Mouse (Mus musculus): ENCODE data around the gene Palld. TPM values are rescaled to one million over a fixed set of nuclear protein-coding genes. Genes with fewer than 3 reads are reported as not detected.

Gene Palld
- polyA plus RNA-seq, 1 experiment from 2014 or later = 70.4 TPM

GRCm38 (mm10) chr8:61913957-61914356, 11.5 kb upstream of the Palld start:
- Histone ChIP-seq H3K36me3 (ENCODE audit: control insufficient read depth, insufficient read depth, low read length) (no peaks in the 10 kb centered on the region), H3K27ac (ENCODE audit: low read length) (no peak overlapping the region), H3K4me2 (ENCODE audit: low read depth, low read length) (no peak overlapping the region), H3K27me3 (replicated peaks; ENCODE audit: control insufficient read depth, insufficient read depth, low read length) (no peaks in the 10 kb centered on the region), H3K4me1 (ENCODE audit: control insufficient read depth, insufficient read depth, low read length) (no peaks in the 10 kb centered on the region), H3K9me3 (ENCODE audit: control insufficient read depth, low read length) (no peaks in the 10 kb centered on the region), H3K9ac (ENCODE audit: low read depth, low read length) (no peak overlapping the region), H3K4me3 (ENCODE audit: low read length) (no peak overlapping the region)
- 65% methylated on average over 9 of the region's 9 CpGs for WGBS
- ATAC-seq = no peak

- no peak for ATAC-seq
- Histone ChIP-seq H3K4me1 (ENCODE audit: control insufficient read depth, insufficient read depth, low read length) (peaks cover 5% of the 10 kb centered on the region; the same call in 1 of the 2 replicates), H3K36me3 (ENCODE audit: control insufficient read depth, insufficient read depth, low read length) (no peaks in the 10 kb centered on the region), H3K9ac (ENCODE audit: low read depth, low read length) (no peak overlapping the region), H3K27ac (ENCODE audit: low read length) (no peak overlapping the region), H3K4me2 (ENCODE audit: low read depth, low read length) (no peak overlapping the region), H3K4me3 (ENCODE audit: low read length) (no peak overlapping the region), H3K9me3 (ENCODE audit: control insufficient read depth, low read length) (no peaks in the 10 kb centered on the region), H3K27me3 (replicated peaks; ENCODE audit: control insufficient read depth, insufficient read depth, low read length) (no peaks in the 10 kb centered on the region)
- 93% methylated on average over 5 of the region's 5 CpGs for WGBS
Observed at GRCm38 (mm10) chr8:61912817-61913216, 10.3 kb upstream of the Palld start.

DNA sequence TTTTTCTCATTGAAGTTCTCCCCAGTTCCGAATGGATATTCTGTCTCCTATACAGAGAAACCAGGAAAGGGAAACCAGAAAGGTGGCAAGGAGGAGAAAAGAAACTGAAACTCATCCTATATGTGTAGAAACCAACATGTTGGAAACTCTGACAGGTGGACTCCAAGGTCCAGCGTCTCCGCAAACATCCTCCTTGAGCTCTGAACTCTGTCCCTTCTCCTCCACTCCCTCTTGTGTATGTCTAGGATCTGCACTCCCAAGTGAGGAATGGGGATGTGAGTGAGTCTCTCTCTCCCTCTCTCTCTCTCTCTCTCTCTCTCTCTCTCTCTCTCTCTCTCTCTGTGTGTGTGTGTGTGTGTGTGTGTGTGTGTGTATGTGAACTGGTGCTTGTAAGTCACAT, 6.8 kb upstream of the Palld start:
- ATAC-seq = peak; percentile 97
- H3K4me3 ChIP-seq (ENCODE audit: low read length) = no peak overlapping the region
- no peaks in the 10 kb centered on the region for H3K9me3 ChIP-seq (ENCODE audit: control insufficient read depth, low read length)
- peak overlapping the region; percentile 24; the same call in 1 of the 2 replicates for H3K27ac ChIP-seq (ENCODE audit: low read length)
- H3K27me3 ChIP-seq (replicated peaks; ENCODE audit: control insufficient read depth, insufficient read depth, low read length) = no peaks in the 10 kb centered on the region
- H3K4me1 ChIP-seq (ENCODE audit: control insufficient read depth, insufficient read depth, low read length) = peaks cover 5% of the 10 kb centered on the region; the same call in 1 of the 2 replicates
- 0 out of 2 replicates have a peak overlapping the region, but pooled peaks have one; percentile 16 for H3K4me2 ChIP-seq (ENCODE audit: low read depth, low read length)
- no peak overlapping the region for H3K9ac ChIP-seq (ENCODE audit: low read depth, low read length)
- no peaks in the 10 kb centered on the region for H3K36me3 ChIP-seq (ENCODE audit: control insufficient read depth, insufficient read depth, low read length)
- WGBS = 65% methylated on average over 3 of the region's 3 CpGs

DNA sequence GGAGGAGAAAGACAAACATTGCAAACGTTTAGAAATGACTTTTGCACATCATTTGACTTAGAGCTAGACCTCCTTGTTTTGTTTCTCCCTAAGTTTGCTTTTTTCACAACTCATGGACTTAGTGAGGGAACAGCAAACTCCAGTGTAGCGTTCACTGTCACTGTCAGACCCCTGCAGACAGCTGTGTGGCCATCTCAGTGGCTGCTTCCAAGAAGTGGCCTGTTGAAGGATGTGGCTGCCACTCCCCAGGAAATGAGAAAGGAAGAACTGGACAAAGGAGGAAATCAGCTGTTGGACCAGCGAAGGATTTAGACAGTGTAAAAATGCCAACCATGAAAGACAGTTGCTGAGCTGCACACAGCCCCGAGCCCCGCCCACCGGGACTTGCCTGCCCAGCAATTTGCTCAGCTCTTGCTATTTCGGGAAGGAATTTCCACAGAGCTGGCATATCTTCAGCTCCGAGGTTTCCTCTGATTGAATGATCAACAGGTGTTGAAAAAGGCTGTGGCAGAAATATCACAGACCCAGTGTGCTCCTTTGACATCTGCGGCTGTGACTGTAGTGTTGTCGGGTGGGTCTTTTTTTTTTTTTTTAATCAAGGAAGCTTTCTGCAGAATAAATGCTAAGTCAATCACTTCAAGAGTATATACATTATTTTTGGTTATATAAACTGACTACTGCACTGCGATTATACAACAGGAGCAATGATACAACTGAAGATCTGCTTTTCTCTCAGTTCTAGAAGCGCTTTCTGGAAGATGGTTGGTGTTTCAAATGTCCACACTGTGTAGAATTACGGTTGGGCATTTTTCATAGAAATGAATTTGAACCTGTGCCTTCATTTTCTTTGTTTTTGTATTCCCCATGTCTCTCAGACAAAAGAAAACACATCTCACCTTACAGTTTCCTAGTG, 6.1 kb upstream of the Palld start:
- peak overlapping the region; percentile 24; the same call in 1 of the 2 replicates for H3K27ac ChIP-seq (ENCODE audit: low read length)
- 44% methylated on average over 13 of the region's 13 CpGs for WGBS
- H3K4me3 ChIP-seq (ENCODE audit: low read length) = no peak overlapping the region
- H3K9me3 ChIP-seq (ENCODE audit: control insufficient read depth, low read length) = no peaks in the 10 kb centered on the region
- H3K36me3 ChIP-seq (ENCODE audit: control insufficient read depth, insufficient read depth, low read length) = no peaks in the 10 kb centered on the region
- no peak overlapping the region for H3K9ac ChIP-seq (ENCODE audit: low read depth, low read length)
- 0 out of 2 replicates have a peak, but pooled peaks have one; percentile 31 for ATAC-seq
- H3K27me3 ChIP-seq (replicated peaks; ENCODE audit: control insufficient read depth, insufficient read depth, low read length) = no peaks in the 10 kb centered on the region
- H3K4me2 ChIP-seq (ENCODE audit: low read depth, low read length) = peak overlapping the region; percentile 26
- peaks cover 5% of the 10 kb centered on the region; the same call in 1 of the 2 replicates for H3K4me1 ChIP-seq (ENCODE audit: control insufficient read depth, insufficient read depth, low read length)

DNA sequence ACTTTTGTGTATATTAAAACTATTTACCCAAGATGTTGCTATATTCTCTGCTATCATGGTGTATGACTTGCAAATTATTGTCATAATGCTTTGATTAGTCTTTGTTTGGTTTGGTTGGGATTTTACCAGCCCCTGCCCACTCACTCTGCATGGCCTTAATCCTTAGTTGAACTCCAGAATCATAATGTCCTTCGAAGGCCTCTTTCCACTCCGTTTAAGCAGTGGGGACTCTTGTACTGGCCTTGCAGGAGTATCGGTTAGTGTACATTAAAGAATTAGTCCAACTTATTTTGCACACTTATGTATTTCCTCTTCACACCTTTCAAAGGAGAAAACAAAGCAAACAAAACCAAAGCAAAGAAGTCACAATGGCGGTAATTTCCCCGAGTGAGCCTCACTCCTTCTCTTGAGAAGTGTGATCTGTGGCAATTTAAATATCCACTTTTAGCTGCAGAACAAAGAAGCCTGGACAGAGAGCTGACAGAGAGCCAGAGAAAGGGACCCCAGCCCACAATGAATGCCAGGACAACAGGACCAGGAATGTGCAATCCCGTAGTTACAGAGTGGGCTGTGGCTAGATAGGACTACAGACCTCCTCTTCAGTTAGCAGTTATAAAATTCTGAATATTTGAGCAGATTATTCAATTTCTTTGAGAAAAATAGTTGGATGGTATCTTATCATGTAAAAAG, 1.3 kb downstream of the Palld start:
- 71% methylated on average over 6 of the region's 6 CpGs for WGBS
- H3K4me3 ChIP-seq (ENCODE audit: low read length) = no peak overlapping the region

GRCm38 (mm10) chr8:61897402-61897801, 5.1 kb downstream of the Palld start:
- Histone ChIP-seq H3K4me3 (ENCODE audit: low read length) (no peak overlapping the region), H3K27me3 (replicated peaks; ENCODE audit: control insufficient read depth, insufficient read depth, low read length) (no peaks in the 10 kb centered on the region), H3K9me3 (ENCODE audit: control insufficient read depth, low read length) (no peaks in the 10 kb centered on the region), H3K4me2 (ENCODE audit: low read depth, low read length) (no peak overlapping the region), H3K27ac (ENCODE audit: low read length) (no peak overlapping the region), H3K9ac (ENCODE audit: low read depth, low read length) (no peak overlapping the region), H3K36me3 (ENCODE audit: control insufficient read depth, insufficient read depth, low read length) (no peaks in the 10 kb centered on the region), H3K4me1 (ENCODE audit: control insufficient read depth, insufficient read depth, low read length) (no peaks in the 10 kb centered on the region)
- WGBS = 59% methylated on average over 1 of the region's 1 CpGs
- no peak for ATAC-seq

More for the DNA sequence above, 1.3 kb downstream of the Palld start:
- Histone ChIP-seq H3K36me3 (ENCODE audit: control insufficient read depth, insufficient read depth, low read length) (no peaks in the 10 kb centered on the region), H3K9ac (ENCODE audit: low read depth, low read length) (no peak overlapping the region), H3K27ac (ENCODE audit: low read length) (no peak overlapping the region), H3K9me3 (ENCODE audit: control insufficient read depth, low read length) (no peaks in the 10 kb centered on the region), H3K4me2 (ENCODE audit: low read depth, low read length) (no peak overlapping the region), H3K27me3 (replicated peaks; ENCODE audit: control insufficient read depth, insufficient read depth, low read length) (no peaks in the 10 kb centered on the region), H3K4me1 (ENCODE audit: control insufficient read depth, insufficient read depth, low read length) (no peaks in the 10 kb centered on the region)
- ATAC-seq = no peak

- H3K4me1 ChIP-seq (ENCODE audit: control insufficient read depth, insufficient read depth, low read length) = no peaks in the 10 kb centered on the region
- no peak for ATAC-seq
- H3K9me3 ChIP-seq (ENCODE audit: control insufficient read depth, low read length) = no peaks in the 10 kb centered on the region
- H3K27ac ChIP-seq (ENCODE audit: low read length) = no peak overlapping the region
- no peak overlapping the region for H3K4me2 ChIP-seq (ENCODE audit: low read depth, low read length)
- WGBS = 83% methylated on average over 1 of the region's 1 CpGs
- no peaks in the 10 kb centered on the region for H3K36me3 ChIP-seq (ENCODE audit: control insufficient read depth, insufficient read depth, low read length)
- no peaks in the 10 kb centered on the region for H3K27me3 ChIP-seq (replicated peaks; ENCODE audit: control insufficient read depth, insufficient read depth, low read length)
- H3K9ac ChIP-seq (ENCODE audit: low read depth, low read length) = no peak overlapping the region
- H3K4me3 ChIP-seq (ENCODE audit: low read length) = no peak overlapping the region
Observed at GRCm38 (mm10) chr8:61896742-61897141, 5.7 kb downstream of the Palld start.

- WGBS = 61% methylated on average over 2 of the region's 2 CpGs
- H3K4me1 ChIP-seq (ENCODE audit: control insufficient read depth, insufficient read depth, low read length) = no peaks in the 10 kb centered on the region
- no peaks in the 10 kb centered on the region for H3K9me3 ChIP-seq (ENCODE audit: control insufficient read depth, low read length)
- no peak for ATAC-seq
- no peak overlapping the region for H3K9ac ChIP-seq (ENCODE audit: low read depth, low read length)
- H3K36me3 ChIP-seq (ENCODE audit: control insufficient read depth, insufficient read depth, low read length) = no peaks in the 10 kb centered on the region
- H3K27ac ChIP-seq (ENCODE audit: low read length) = no peak overlapping the region
- no peaks in the 10 kb centered on the region for H3K27me3 ChIP-seq (replicated peaks; ENCODE audit: control insufficient read depth, insufficient read depth, low read length)
- H3K4me2 ChIP-seq (ENCODE audit: low read depth, low read length) = no peak overlapping the region
- H3K4me3 ChIP-seq (ENCODE audit: low read length) = no peak overlapping the region
Observed at GRCm38 (mm10) chr8:61894062-61894461, 8.4 kb downstream of the Palld start.

DNA sequence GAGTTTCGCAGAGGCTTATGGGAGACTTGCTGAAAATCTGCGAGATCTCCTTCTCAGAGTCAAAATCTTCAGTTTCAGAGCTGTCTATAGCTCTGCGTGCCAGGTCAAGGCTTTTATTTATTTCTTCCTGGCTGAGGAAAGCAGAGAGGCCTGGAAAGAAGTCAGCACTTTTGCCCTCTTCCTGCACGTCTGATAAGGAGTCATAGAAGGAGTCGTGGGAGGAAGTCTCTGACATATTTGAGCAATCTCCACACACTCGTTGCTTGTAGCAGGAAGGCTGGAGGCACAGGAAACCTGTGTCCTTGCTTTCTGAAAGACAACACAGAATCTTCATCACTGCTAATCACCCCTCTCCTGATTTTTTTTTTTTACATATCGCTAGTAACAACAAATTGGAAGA, 24.9 kb downstream of the Palld start:
- H3K4me1 ChIP-seq (ENCODE audit: control insufficient read depth, insufficient read depth, low read length) = no peaks in the 10 kb centered on the region
- no peak overlapping the region for H3K27ac ChIP-seq (ENCODE audit: low read length)
- WGBS = 40% methylated on average over 7 of the region's 7 CpGs
- 0 out of 2 replicates have a peak, but pooled peaks have one; percentile 40 for ATAC-seq
- H3K36me3 ChIP-seq (ENCODE audit: control insufficient read depth, insufficient read depth, low read length) = no peaks in the 10 kb centered on the region
- H3K9ac ChIP-seq (ENCODE audit: low read depth, low read length) = no peak overlapping the region
- no peaks in the 10 kb centered on the region for H3K9me3 ChIP-seq (ENCODE audit: control insufficient read depth, low read length)
- no peak overlapping the region for H3K4me3 ChIP-seq (ENCODE audit: low read length)
- H3K4me2 ChIP-seq (ENCODE audit: low read depth, low read length) = no peak overlapping the region
- no peaks in the 10 kb centered on the region for H3K27me3 ChIP-seq (replicated peaks; ENCODE audit: control insufficient read depth, insufficient read depth, low read length)
